Mouse (Mus musculus): ENCODE results near the gene Pelp1. TPM values are rescaled to one million over a fixed set of nuclear protein-coding genes. Genes with fewer than 3 reads are reported as not detected.
"Not testable (repeated sequence)": the region's sequence is repeated elsewhere in the genome, so short reads cannot be mapped to it uniquely, and the experiment has no call there.

Gene Pelp1
- polyA plus RNA-seq, 1 experiment from 2014 or later, result 42.1 TPM

- ATAC-seq (replicated peaks; ENCODE audit: low FRiP score), result no peak
- Histone ChIP-seq H3K36me3 (peaks cover 51% of the 10 kb centered on the region), H3K27me3 (no peaks in the 10 kb centered on the region)
These were observed 29.0 kb upstream of the Pelp1 start for GRCm38 (mm10) chr11:70438728-70439374.

GRCm38 (mm10) chr11:70437426-70437825, 27.6 kb upstream of the Pelp1 start:
- WGBS, result 82% methylated on average over 6 of the region's 6 CpGs
- Histone ChIP-seq H3K4me3 (replicated peaks) (no peak overlapping the region), H3K27ac (no peak overlapping the region), H3K36me3 (peaks cover 51% of the 10 kb centered on the region), H3K9ac (no peak overlapping the region), H3K4me1 (peaks cover 11% of the 10 kb centered on the region), H3K27me3 (no peaks in the 10 kb centered on the region), H3K9me3 (replicated peaks) (no peaks in the 10 kb centered on the region), H3K4me2 (no peak overlapping the region)
- no peak for ATAC-seq (replicated peaks; ENCODE audit: low FRiP score)

More at GRCm38 (mm10) chr11:70438728-70439374, 29.0 kb upstream of the Pelp1 start:
- Histone ChIP-seq H3K27ac (no peak overlapping the region), H3K4me1 (peaks cover under 1% of the 10 kb centered on the region), H3K4me3 (replicated peaks) (no peak overlapping the region), H3K4me2 (no peak overlapping the region), H3K9me3 (replicated peaks) (no peaks in the 10 kb centered on the region), H3K9ac (no peak overlapping the region)
- WGBS, result 91% methylated on average over 7 of the region's 7 CpGs

- WGBS, result 73% methylated on average over 5 of the region's 5 CpGs
- Histone ChIP-seq H3K9ac (no peak overlapping the region), H3K27ac (no peak overlapping the region), H3K4me2 (no peak overlapping the region), H3K4me3 (replicated peaks) (no peak overlapping the region), H3K9me3 (replicated peaks) (no peaks in the 10 kb centered on the region), H3K27me3 (no peaks in the 10 kb centered on the region), H3K4me1 (peaks cover 18% of the 10 kb centered on the region), H3K36me3 (peaks cover 44% of the 10 kb centered on the region)
- no peak for ATAC-seq (replicated peaks; ENCODE audit: low FRiP score)
These were observed 25.6 kb upstream of the Pelp1 start for GRCm38 (mm10) chr11:70435476-70435875.

DNA sequence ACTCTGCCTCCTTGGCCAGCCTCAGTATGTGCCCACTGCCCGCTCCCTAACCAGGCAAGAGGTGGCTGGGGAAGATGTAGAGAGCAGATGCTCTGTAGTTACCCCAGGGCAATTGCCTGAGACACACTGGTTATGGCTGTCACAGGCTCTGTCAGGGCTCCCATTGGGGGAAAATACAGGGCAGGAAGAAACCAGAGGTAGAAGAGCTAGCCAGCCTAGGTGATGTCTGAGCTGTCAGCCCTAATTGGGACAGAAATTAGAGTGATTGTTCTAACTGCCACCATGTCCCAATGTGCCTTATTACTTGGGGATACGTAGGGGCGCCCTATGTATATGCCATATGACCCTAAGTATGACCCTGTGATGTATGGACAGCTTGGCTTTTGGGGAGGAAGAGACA, 24.1 kb upstream of the Pelp1 start:
- no peak overlapping the region for H3K27ac ChIP-seq
- peaks cover 18% of the 10 kb centered on the region for H3K4me1 ChIP-seq
- H3K4me3 ChIP-seq (replicated peaks), result 0 out of 2 replicates have a peak overlapping the region, but pooled peaks have one; percentile 60
- no peak overlapping the region for H3K9ac ChIP-seq
- no peak for ATAC-seq (replicated peaks; ENCODE audit: low FRiP score)
- peaks cover 28% of the 10 kb centered on the region for H3K36me3 ChIP-seq
- WGBS, result 96% methylated on average over 3 of the region's 3 CpGs
- no peaks in the 10 kb centered on the region for H3K9me3 ChIP-seq (replicated peaks)
- H3K4me2 ChIP-seq, result peak overlapping the region; percentile 82
- no peaks in the 10 kb centered on the region for H3K27me3 ChIP-seq

GRCm38 (mm10) chr11:70433569-70433943, 23.7 kb upstream of the Pelp1 start:
- 0 out of 2 replicates have a peak overlapping the region, but pooled peaks have one; percentile 63 for H3K27ac ChIP-seq
- H3K4me1 ChIP-seq, result peaks cover 18% of the 10 kb centered on the region
- peaks cover 24% of the 10 kb centered on the region for H3K36me3 ChIP-seq
- ATAC-seq (replicated peaks; ENCODE audit: low FRiP score), result no peak
- H3K4me2 ChIP-seq, result peak overlapping the region; percentile 82
- no peaks in the 10 kb centered on the region for H3K27me3 ChIP-seq
- 79% methylated on average over 1 of the region's 1 CpGs for WGBS
- H3K9ac ChIP-seq, result 0 out of 2 replicates have a peak overlapping the region, but pooled peaks have one; percentile 63
- H3K9me3 ChIP-seq (replicated peaks), result no peaks in the 10 kb centered on the region
- peak overlapping the region; percentile 60 for H3K4me3 ChIP-seq (replicated peaks)

DNA sequence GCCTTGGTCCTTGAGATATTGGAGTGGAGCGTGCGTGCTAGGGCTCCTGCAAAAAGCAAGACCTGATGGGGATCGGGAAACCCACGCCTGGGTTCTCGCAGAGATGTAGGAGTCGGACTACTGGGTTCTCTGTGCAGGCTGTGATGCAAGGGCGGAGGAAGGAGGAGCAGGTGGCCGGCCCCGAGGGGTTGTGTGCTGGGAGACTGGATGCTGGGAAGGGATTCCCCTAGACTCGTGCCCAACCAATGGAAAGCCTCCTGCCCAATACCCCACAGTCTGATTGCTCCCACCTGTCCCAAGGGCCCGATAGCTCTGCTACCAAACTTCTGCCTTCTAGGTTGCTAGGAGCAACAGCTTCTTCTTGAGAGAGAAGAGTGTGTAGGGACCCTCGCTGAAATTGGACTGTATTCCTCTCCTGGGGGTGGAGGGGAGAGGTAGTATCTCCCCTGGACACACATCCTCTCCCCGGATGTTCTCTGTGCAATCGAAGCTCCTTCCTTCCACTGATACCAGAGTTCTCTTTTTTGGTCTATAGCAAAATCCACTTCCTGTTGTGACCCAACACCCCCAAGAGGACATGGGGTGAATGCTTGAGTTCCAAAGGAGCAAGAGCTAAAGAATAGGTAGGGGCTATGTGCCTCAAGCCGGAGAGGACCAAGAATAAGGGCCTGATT, 23.2 kb upstream of the Pelp1 start:
- Histone ChIP-seq H3K36me3 (peaks cover 19% of the 10 kb centered on the region), H3K9me3 (replicated peaks) (no peaks in the 10 kb centered on the region), H3K27me3 (no peaks in the 10 kb centered on the region), H3K4me3 (replicated peaks) (peak overlapping the region; percentile 60), H3K27ac (peak overlapping the region; percentile 63), H3K4me2 (peak overlapping the region; percentile 82), H3K4me1 (peaks cover 18% of the 10 kb centered on the region), H3K9ac (peak overlapping the region; percentile 63)
- peak; percentile 31 for ATAC-seq (replicated peaks; ENCODE audit: low FRiP score)
- WGBS, result 10% methylated on average over 15 of the region's 15 CpGs

DNA sequence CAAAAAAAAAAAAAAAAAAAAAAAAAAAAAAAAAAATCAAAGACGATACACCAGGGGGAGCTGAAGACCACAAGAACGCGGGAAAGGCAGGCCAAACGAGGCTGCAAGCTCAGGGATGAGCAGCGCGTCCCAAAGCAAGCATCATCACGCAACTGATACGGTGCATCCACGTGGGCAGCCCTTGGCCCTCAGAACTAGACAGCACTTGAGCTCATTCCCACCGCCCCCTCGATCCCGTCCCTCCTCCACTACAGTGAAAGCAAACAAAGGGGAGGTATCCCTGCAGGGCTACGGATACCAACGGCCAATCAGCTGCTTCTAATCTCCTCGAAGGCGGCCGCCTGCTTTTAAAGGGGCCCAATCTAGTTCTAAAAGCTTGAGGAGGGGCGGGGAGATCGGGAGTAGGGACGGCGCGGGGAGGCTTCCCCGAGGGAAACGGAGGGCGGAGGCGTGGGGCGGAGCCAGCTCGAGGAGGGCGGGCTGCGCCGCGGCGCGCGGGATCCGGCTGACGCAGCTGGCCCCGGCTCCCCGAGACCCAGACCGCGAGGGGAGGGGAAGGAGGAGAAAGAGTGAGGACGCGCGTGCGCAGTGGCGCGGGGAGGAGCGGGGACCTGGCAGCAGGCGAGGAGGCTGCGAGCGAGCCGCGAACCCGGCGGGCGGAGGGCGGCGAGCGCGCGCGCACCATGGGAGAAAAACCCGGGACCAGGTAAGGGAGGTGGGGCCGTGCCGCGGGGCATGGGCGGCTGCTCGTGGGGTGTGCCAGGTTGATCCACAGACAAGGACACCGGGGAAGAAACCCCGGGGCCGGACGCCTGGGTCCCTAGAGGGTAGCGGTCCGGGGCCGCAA, 22.4 kb upstream of the Pelp1 start, which contains the start of gene Arrb2:
Arrb2 (plus strand) TSS at position 588 of the 847 bp plus-strand sequence.
- ATAC-seq (replicated peaks; ENCODE audit: low FRiP score), result peak; percentile 95
- peak within 1 kb of the TSS; percentile 82 for H3K4me2 ChIP-seq
- H3K9me3 ChIP-seq (replicated peaks), result no peaks in the 10 kb centered on the region
- H3K9ac ChIP-seq, result peak within 1 kb of the TSS; percentile 63
- no peaks in the 10 kb centered on the region for H3K27me3 ChIP-seq
- H3K27ac ChIP-seq, result peak within 1 kb of the TSS; percentile 86
- H3K4me1 ChIP-seq, result peaks cover 18% of the 10 kb centered on the region
- H3K36me3 ChIP-seq, result peaks cover 12% of the 10 kb centered on the region
- peak within 1 kb of the TSS; percentile 60 for H3K4me3 ChIP-seq (replicated peaks)
- under 1% methylated on average over 75 of the region's 75 CpGs for WGBS

GRCm38 (mm10) chr11:70431574-70431973, 21.7 kb upstream of the Pelp1 start:
- peaks cover 18% of the 10 kb centered on the region for H3K4me1 ChIP-seq
- WGBS, result 32% methylated on average over 5 of the region's 5 CpGs
- peaks cover 5% of the 10 kb centered on the region for H3K36me3 ChIP-seq
- no peaks in the 10 kb centered on the region for H3K9me3 ChIP-seq (replicated peaks)
- no peak for ATAC-seq (replicated peaks; ENCODE audit: low FRiP score)
- 0 out of 2 replicates have a peak overlapping the region, but pooled peaks have one; percentile 10 for H3K9ac ChIP-seq
- peak overlapping the region; percentile 82 for H3K4me2 ChIP-seq
- H3K4me3 ChIP-seq (replicated peaks), result peak overlapping the region; percentile 60
- H3K27ac ChIP-seq, result peak overlapping the region; percentile 86
- no peaks in the 10 kb centered on the region for H3K27me3 ChIP-seq

- not testable (repeated sequence) for H3K36me3 ChIP-seq; ATAC-seq (replicated peaks; ENCODE audit: low FRiP score); H3K4me3 ChIP-seq (replicated peaks); H3K9ac ChIP-seq; H3K27ac ChIP-seq; H3K4me1 ChIP-seq; H3K9me3 ChIP-seq (replicated peaks); H3K27me3 ChIP-seq; H3K4me2 ChIP-seq
- 74% methylated on average over 6 of the region's 6 CpGs for WGBS
These were observed 16.8 kb upstream of the Pelp1 start for GRCm38 (mm10) chr11:70426598-70426997.

DNA sequence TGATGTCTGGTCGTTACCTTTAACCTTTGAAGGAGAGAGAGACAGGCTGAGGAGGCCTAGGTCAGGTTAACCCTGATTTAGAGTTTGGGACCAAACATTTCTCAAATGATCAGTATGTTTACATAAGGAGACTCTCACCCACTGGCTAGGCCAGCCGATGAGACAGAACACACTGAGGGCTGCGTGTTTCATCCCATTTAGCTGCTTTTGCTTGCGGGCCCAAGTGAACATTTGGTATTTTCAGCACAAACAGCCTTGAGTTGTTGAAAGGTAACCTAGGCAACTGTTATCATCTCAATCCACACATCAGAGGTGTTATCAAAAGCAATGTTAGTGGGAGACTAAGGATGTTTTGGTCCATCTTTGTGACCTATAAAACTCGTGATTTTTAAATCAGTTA, 9.7 kb upstream of the Pelp1 start:
- Histone ChIP-seq H3K4me2 (no peak overlapping the region), H3K36me3 (no peaks in the 10 kb centered on the region), H3K4me3 (replicated peaks) (no peak overlapping the region), H3K4me1 (no peaks in the 10 kb centered on the region), H3K9ac (no peak overlapping the region), H3K27ac (no peak overlapping the region), H3K27me3 (no peaks in the 10 kb centered on the region), H3K9me3 (replicated peaks) (no peaks in the 10 kb centered on the region)
- WGBS, result 59% methylated on average over 5 of the region's 5 CpGs
- ATAC-seq (replicated peaks; ENCODE audit: low FRiP score), result no peak

- Histone ChIP-seq H3K27me3 (no peaks in the 10 kb centered on the region), H3K36me3 (no peaks in the 10 kb centered on the region), H3K4me3 (replicated peaks) (no peak overlapping the region), H3K4me1 (no peaks in the 10 kb centered on the region), H3K9me3 (replicated peaks) (no peaks in the 10 kb centered on the region), H3K27ac (no peak overlapping the region), H3K9ac (no peak overlapping the region), H3K4me2 (no peak overlapping the region)
- no peak for ATAC-seq (replicated peaks; ENCODE audit: low FRiP score)
- WGBS, result 67% methylated on average over 4 of the region's 4 CpGs
These were observed 8.4 kb upstream of the Pelp1 start for GRCm38 (mm10) chr11:70418199-70418598.

- H3K9me3 ChIP-seq (replicated peaks), result no peaks in the 10 kb centered on the region
- 8% methylated on average over 3 of the region's 3 CpGs for WGBS
- no peak overlapping the region for H3K4me2 ChIP-seq
- H3K27ac ChIP-seq, result no peak overlapping the region
- no peaks in the 10 kb centered on the region for H3K36me3 ChIP-seq
- H3K9ac ChIP-seq, result no peak overlapping the region
- no peak overlapping the region for H3K4me3 ChIP-seq (replicated peaks)
- H3K4me1 ChIP-seq, result peaks cover 10% of the 10 kb centered on the region
- no peak for ATAC-seq (replicated peaks; ENCODE audit: low FRiP score)
- H3K27me3 ChIP-seq, result no peaks in the 10 kb centered on the region
These were observed 4.1 kb upstream of the Pelp1 start for GRCm38 (mm10) chr11:70413961-70414360.
